Mouse (Mus musculus) heart, embryonic 15.5 days (tissue): ENCODE measurements around the gene Wdr43. TPM values are rescaled to one million over a fixed set of nuclear protein-coding genes. Genes with fewer than 3 reads are reported as not detected.
A peak's percentile ranks its signal among the peaks of the same experiment; 100 is the strongest.

Experiments used
- ATAC-seq: fragments of 200-750 bp; cut with Nextera tagmentation; replicated peaks from 2 replicates; pipeline ENCODE4 v1.8.0; 2017; ENCODE audit warnings: low read depth, moderate TSS enrichment; ENCODE audit not compliant: insufficient number of reproducible peaks, insufficient read depth, low FRiP score
- H3K27ac ChIP-seq: fragments of 300-500 bp; sonication (generic); 2 replicates; pipeline ENCODE4 v1.5.1; 2015; ENCODE audit warnings: mild to moderate bottlenecking, inconsistent platforms
- H3K27me3 ChIP-seq: fragments of 300-500 bp; sonication (generic); 2 replicates; pipeline ENCODE4 v1.6.1; 2015; ENCODE audit warnings: inconsistent platforms
- H3K36me3 ChIP-seq: fragments of 300-500 bp; sonication (generic); 2 replicates; pipeline ENCODE4 v1.6.1; 2015; ENCODE audit warnings: mild to moderate bottlenecking, inconsistent platforms
- H3K4me1 ChIP-seq: fragments of 300-500 bp; sonication (generic); replicated peaks from 2 replicates; pipeline ENCODE4 v1.6.1; 2015; ENCODE audit warnings: inconsistent platforms
- H3K4me2 ChIP-seq: fragments of 300-500 bp; sonication (generic); 2 replicates; pipeline ENCODE4 v1.6.1; 2015; ENCODE audit warnings: inconsistent platforms, mild to moderate bottlenecking, moderate library complexity
- H3K4me3 ChIP-seq: fragments of 300-500 bp; sonication (generic); 2 replicates; pipeline ENCODE4 v1.5.1; 2015; ENCODE audit warnings: mild to moderate bottlenecking, inconsistent platforms
- H3K9ac ChIP-seq: fragments of 300-500 bp; sonication (generic); 2 replicates; pipeline ENCODE4 v1.6.1; 2015; ENCODE audit warnings: mild to moderate bottlenecking, inconsistent platforms
- H3K9me3 ChIP-seq: fragments of 300-500 bp; sonication (generic); replicated peaks from 2 replicates; pipeline ENCODE4 v1.6.1; 2016; ENCODE audit warnings: inconsistent platforms
- WGBS: fragments of 180-500 bp; shearing (Covaris S2); methylation state at CpG from one replicate; pipeline ENCODE4 v1.1.7; 2015; ENCODE audit warnings: mixed read lengths; 5-methylcytosine and 5-hydroxymethylcytosine counted together
- polyA plus RNA-seq: library from polyadenylated mRNA; unstranded; fragments of >200 nt; fragmentation: Nextera tagmentation; extraction: Ambion mirVana; gene quantifications from 2 replicates; pipeline ENCODE4 v1.2.1, GENCODE M21; 2015

The Wdr43 gene
- polyA plus RNA-seq, 1 experiment from 2014 or later, result 32.4 TPM

- Histone ChIP-seq H3K9ac (no peak overlapping the region), H3K27me3 (no peaks in the 10 kb centered on the region), H3K4me2 (no peak overlapping the region), H3K9me3 (no peaks in the 10 kb centered on the region), H3K27ac (no peak overlapping the region), H3K4me3 (no peak overlapping the region), H3K36me3 (no peaks in the 10 kb centered on the region), H3K4me1 (no peaks in the 10 kb centered on the region; the same call in 1 of the 2 replicates)
- no peak for ATAC-seq
- 56% methylated on average over 5 of the region's 5 CpGs for WGBS
These were observed 74.2 kb downstream of the Wdr43 start for GRCm38 (mm10) chr17:71689903-71690302.

- Histone ChIP-seq H3K9me3 (no peaks in the 10 kb centered on the region), H3K27me3 (no peaks in the 10 kb centered on the region), H3K4me2 (no peak overlapping the region), H3K27ac (no peak overlapping the region), H3K4me3 (no peak overlapping the region), H3K9ac (no peak overlapping the region), H3K36me3 (no peaks in the 10 kb centered on the region), H3K4me1 (peaks cover 12% of the 10 kb centered on the region)
- ATAC-seq, result no peak
- 56% methylated on average over 11 of the region's 11 CpGs for WGBS
These were observed 75.7 kb downstream of the Wdr43 start for GRCm38 (mm10) chr17:71691361-71691875.

DNA sequence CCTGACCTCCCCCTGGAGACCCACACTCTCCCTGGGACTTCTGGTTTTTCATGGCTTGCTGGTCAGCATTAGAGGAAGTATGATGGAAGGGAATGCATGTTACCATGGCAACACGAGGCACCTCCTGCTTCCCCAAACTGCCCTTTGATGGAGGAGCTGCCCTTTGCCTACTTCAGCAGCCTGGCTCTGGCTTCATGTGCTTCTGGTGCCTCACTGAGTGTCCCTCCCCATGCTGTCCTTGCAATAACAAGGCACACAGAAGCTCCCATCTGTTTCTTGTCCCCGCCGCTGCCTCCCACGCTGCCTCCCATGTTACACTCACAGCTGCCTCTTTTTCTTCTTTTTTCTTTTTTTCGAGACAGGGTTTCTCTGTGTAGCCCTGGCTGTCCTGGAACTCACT is 77.6 kb downstream of the Wdr43 start:
- WGBS, result 61% methylated on average over 5 of the region's 5 CpGs
- no peaks in the 10 kb centered on the region for H3K9me3 ChIP-seq
- no peak overlapping the region for H3K9ac ChIP-seq
- H3K27ac ChIP-seq, result no peak overlapping the region
- no peak overlapping the region for H3K4me3 ChIP-seq
- H3K36me3 ChIP-seq, result no peaks in the 10 kb centered on the region
- H3K4me1 ChIP-seq, result peaks cover 29% of the 10 kb centered on the region
- H3K27me3 ChIP-seq, result no peaks in the 10 kb centered on the region
- no peak overlapping the region for H3K4me2 ChIP-seq
- ATAC-seq, result no peak

- no peak overlapping the region for H3K27ac ChIP-seq
These were observed 78.1 kb downstream of the Wdr43 start for GRCm38 (mm10) chr17:71693780-71694179.

GRCm38 (mm10) chr17:71695151-71695550 is 79.5 kb downstream of the Wdr43 start:
- ATAC-seq, result no peak
- WGBS, result 92% methylated on average over 8 of the region's 8 CpGs
- no peak overlapping the region for H3K4me3 ChIP-seq

More at GRCm38 (mm10) chr17:71693780-71694179, 78.1 kb downstream of the Wdr43 start:
- Histone ChIP-seq H3K4me2 (no peak overlapping the region), H3K4me3 (no peak overlapping the region), H3K27me3 (no peaks in the 10 kb centered on the region), H3K9ac (no peak overlapping the region), H3K4me1 (peaks cover 34% of the 10 kb centered on the region), H3K9me3 (no peaks in the 10 kb centered on the region), H3K36me3 (no peaks in the 10 kb centered on the region)
- no peak for ATAC-seq
- whole genome bisulfite sequencing, result 65% methylated on average over 8 of the region's 8 CpGs

GRCm38 (mm10) chr17:71695716-71696315 is 80.1 kb downstream of the Wdr43 start:
- Histone ChIP-seq H3K27me3 (no peaks in the 10 kb centered on the region), H3K4me3 (no peak overlapping the region), H3K27ac (no peak overlapping the region; the same call in 1 of the 2 replicates), H3K4me2 (no peak overlapping the region), H3K9ac (no peak overlapping the region; the same call in 1 of the 2 replicates), H3K9me3 (no peaks in the 10 kb centered on the region), H3K36me3 (no peaks in the 10 kb centered on the region), H3K4me1 (peaks cover 38% of the 10 kb centered on the region)
- 66% methylated on average over 15 of the region's 15 CpGs for WGBS
- no peak for ATAC-seq

More at GRCm38 (mm10) chr17:71695151-71695550, 79.5 kb downstream of the Wdr43 start:
- H3K9ac ChIP-seq, result no peak overlapping the region
- H3K4me1 ChIP-seq, result peaks cover 38% of the 10 kb centered on the region
- H3K27me3 ChIP-seq, result no peaks in the 10 kb centered on the region
- H3K36me3 ChIP-seq, result no peaks in the 10 kb centered on the region
- H3K27ac ChIP-seq, result no peak overlapping the region
- H3K9me3 ChIP-seq, result no peaks in the 10 kb centered on the region
- no peak overlapping the region for H3K4me2 ChIP-seq

GRCm38 (mm10) chr17:71696396-71696795 is 80.7 kb downstream of the Wdr43 start:
- Histone ChIP-seq H3K9ac (no peak overlapping the region; the same call in 1 of the 2 replicates), H3K27ac (no peak overlapping the region; the same call in 1 of the 2 replicates)
- WGBS, result 80% methylated on average over 5 of the region's 5 CpGs

DNA sequence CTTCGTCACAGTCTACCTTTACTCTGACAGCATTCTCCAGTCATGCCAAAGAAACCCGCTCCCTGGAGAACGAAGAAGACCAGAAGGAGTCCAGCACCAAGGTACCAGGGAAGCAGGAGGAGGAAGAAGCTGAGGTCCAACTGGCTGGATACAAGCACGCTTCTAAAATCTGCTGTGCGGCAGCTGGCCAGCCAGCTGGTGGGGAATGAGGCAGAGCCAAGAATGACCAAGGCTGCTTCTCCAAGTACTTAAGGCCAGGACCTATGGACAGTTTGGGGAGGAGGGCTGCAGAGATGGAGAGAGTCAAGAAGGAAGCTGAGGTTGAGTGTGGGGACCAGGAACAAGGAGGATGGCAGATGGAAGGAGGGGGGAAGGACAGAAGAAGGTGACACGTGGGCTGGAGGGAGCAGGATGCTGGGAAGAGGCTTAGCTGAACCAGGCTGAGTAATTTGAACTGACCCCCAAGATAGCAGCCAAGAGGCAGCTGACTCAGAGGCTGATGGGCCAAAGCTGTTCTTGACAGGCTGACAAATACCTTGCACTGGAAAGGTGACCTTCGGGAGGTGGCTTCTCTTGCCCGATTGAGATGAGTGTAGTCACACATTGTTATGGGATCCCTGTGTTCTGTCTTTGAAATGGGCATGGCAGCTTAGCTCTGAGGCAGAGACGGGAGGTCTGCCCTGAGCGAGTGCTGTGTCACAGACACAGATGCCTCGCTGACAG is 82.4 kb downstream of the Wdr43 start:
- Histone ChIP-seq H3K9ac (no peak overlapping the region), H3K27me3 (no peaks in the 10 kb centered on the region), H3K9me3 (no peaks in the 10 kb centered on the region), H3K4me2 (0 out of 2 replicates have a peak overlapping the region, but pooled peaks have one; percentile 17), H3K4me3 (no peak overlapping the region), H3K36me3 (no peaks in the 10 kb centered on the region), H3K4me1 (peaks cover 38% of the 10 kb centered on the region), H3K27ac (peak overlapping the region; percentile 86)
- ATAC-seq, result peak; percentile 83
- WGBS, result 41% methylated on average over 11 of the region's 11 CpGs

More at GRCm38 (mm10) chr17:71696396-71696795, 80.7 kb downstream of the Wdr43 start:
- no peak for ATAC-seq
- H3K4me1 ChIP-seq, result peaks cover 38% of the 10 kb centered on the region
- no peaks in the 10 kb centered on the region for H3K27me3 ChIP-seq
- H3K9me3 ChIP-seq, result no peaks in the 10 kb centered on the region
- no peak overlapping the region for H3K4me3 ChIP-seq
- H3K36me3 ChIP-seq, result no peaks in the 10 kb centered on the region
- H3K4me2 ChIP-seq, result no peak overlapping the region

DNA sequence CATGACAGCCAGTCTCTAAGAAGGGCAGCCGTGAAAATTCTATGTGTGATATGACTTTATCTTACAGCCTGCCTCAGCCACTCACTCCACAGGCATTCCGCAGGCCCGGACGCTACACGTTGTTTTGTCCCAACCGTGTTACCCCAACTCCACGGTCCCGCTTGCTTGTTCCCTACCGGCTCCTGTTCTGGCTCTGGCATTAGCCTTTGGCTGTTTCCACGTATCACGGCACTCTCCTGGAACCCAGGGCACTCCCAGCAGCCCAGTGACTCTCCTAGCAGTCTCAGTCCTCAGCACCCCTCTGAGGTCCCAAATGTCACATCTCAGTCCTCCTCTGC is 82.9 kb downstream of the Wdr43 start:
- 0 out of 2 replicates have a peak overlapping the region, but pooled peaks have one; percentile 17 for H3K4me2 ChIP-seq
- no peak for ATAC-seq
- no peak overlapping the region for H3K4me3 ChIP-seq
- H3K27me3 ChIP-seq, result no peaks in the 10 kb centered on the region
- no peak overlapping the region for H3K9ac ChIP-seq
- peak overlapping the region; percentile 86 for H3K27ac ChIP-seq
- no peaks in the 10 kb centered on the region for H3K9me3 ChIP-seq
- peaks cover 38% of the 10 kb centered on the region for H3K4me1 ChIP-seq
- H3K36me3 ChIP-seq, result no peaks in the 10 kb centered on the region
- WGBS, result 34% methylated on average over 11 of the region's 11 CpGs

- Histone ChIP-seq H3K4me3 (no peak overlapping the region), H3K9me3 (no peaks in the 10 kb centered on the region), H3K27me3 (no peaks in the 10 kb centered on the region), H3K4me2 (no peak overlapping the region), H3K4me1 (peaks cover 29% of the 10 kb centered on the region), H3K36me3 (no peaks in the 10 kb centered on the region), H3K9ac (no peak overlapping the region), H3K27ac (peak overlapping the region; percentile 74)
- WGBS, result 42% methylated on average over 1 of the region's 1 CpGs
- no peak for ATAC-seq
These were observed 89.4 kb downstream of the Wdr43 start for GRCm38 (mm10) chr17:71705113-71705512.

- H3K9me3 ChIP-seq, result no peaks in the 10 kb centered on the region
- no peak overlapping the region for H3K4me3 ChIP-seq
- H3K27ac ChIP-seq, result peak overlapping the region; percentile 74
- no peak overlapping the region for H3K9ac ChIP-seq
- H3K4me2 ChIP-seq, result no peak overlapping the region
- H3K4me1 ChIP-seq, result peaks cover 33% of the 10 kb centered on the region
- no peaks in the 10 kb centered on the region for H3K36me3 ChIP-seq
- peak; percentile 61; the same call in 1 of the 2 replicates for ATAC-seq
- no peaks in the 10 kb centered on the region for H3K27me3 ChIP-seq
- WGBS, result 50% methylated on average over 14 of the region's 14 CpGs
These were observed 90.1 kb downstream of the Wdr43 start for GRCm38 (mm10) chr17:71705550-71706480.
